Mouse (Mus musculus): ENCODE data around the gene Gadd45gip1.

Gene Gadd45gip1

DNA sequence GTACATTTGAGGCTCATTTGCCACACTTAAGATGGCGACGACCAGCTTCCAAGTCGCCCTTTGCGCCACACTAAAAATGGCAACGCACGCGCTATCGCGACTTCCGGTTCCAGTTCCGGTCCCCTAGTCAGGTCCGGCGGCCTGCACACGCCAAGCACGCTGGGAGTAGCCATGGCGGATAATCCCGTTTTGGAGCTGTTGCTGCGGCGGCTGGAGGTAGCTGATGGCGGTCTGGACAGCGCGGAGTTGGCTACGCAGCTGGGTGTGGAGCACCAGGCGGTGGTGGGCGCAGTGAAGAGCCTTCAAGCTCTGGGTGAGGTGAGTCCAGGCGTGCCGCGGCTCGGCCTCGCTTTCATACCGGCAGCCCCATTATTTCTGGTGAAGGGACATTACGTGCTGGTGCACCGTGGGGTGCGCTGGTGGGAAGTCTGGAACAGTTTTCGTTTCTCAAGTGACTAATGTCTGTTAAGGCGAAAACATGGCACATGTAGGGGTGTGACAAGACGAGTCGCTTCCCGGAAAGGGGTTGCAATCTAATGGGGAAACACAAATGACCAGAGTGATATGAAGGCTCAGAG lies 25.6 kb downstream of the Gadd45gip1 start, which contains the start of gene Farsa:
Gene Farsa (plus strand): TSS at position 126 of the 578 bp plus-strand sequence.
- peak; percentile 96 for DNase-seq

DNA sequence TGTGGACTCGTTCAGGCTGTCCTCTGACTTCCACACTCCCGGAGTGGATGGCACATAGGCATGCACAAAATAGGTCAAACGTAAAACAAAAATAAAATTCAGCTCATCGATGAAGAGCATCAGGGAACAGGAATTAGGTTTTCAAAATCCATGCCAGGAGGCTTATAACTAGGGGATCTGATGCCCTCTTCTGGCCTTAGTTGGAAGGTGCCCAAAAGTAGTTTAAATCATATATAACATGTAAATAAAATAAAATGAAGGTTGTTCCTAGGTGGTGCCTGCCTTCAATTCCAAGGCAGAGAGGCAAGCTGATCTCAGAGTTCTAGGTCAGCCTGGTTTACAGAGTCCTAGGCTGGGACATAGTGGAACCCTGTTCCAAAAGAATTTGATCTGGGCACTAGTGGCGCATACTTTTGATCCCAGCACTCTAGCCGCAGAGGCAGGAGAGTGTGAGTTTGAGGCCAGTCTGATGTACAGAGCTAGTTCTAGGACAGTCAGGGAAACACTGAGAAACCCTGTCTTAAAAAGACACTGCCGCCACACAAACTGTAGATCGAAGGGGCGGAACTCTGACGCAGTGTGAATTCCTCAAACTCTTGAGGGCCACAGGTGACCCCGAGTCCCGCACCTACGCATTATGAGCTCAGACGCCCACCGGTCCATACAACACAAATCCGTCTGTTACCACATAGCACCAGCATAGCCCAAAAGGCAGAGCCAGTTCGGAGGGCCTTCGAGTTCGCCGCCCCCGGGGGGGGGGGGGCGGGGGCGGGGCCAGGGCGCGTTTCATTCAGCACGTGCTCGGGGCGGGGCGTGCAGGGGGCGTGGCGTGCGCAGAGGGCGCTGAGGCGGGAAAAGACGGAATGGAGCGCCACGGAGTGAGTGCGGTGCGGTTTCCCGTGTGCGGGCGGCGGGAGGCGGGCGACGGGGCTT lies 40.3 kb downstream of the Gadd45gip1 start, which contains the start of gene Syce2:
Gene Syce2 (plus strand): TSS at position 736 of the 933 bp plus-strand sequence.
- peak; percentile 80 for DNase-seq

DNA sequence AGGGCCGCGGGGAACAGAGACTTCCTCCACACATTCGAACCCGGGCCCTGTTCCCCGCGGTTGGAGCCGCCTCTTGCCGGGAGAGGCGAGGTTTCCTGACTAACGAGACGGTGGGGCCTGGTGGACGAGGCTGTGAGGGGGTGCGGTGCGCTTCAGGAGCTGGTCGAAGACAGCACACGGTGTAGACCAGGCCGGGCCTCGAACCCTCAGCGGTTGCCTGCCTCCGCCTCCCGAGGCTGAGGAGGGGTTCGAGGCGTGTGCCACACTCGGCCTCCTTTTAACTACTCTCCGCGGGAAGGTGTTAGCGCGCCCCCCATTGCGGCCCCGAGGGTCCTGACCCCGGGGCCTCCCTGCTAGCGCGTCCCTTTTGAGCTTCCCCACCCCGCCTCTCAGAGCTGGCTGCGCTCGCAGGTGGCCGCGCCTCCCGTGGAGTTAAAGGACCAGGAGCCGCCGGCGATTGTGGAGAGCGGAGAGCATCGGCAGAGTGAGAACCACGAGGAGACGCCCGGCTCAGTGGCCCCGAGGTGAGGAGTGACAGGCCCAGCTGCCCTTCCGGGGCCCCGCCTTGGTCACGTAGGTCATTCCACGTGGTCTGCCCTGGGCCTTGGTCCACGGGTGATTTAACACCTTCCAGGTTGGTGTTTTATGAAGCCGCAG lies 41.1 kb downstream of the Gadd45gip1 start:
- DNase-seq = peak; percentile 34

DNA sequence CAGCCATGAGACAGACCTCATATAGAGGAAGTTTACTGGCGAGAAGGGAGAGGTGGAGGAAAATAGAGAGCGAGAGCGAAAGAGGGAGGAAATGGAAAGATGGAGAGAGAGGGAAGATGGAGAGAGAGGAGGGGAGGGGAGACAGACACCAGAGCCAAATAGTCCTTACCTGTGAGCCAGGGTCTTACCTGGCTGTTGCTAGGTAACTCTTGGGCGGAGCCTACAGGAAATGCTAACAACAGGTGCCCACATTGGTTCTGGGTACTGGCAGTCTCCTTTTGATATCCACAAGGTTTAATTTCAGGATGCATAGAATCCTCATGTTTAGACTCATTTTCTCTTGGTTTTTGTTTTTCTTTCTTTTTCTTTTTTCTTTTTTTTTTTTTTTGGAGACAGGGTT lies 41.7 kb downstream of the Gadd45gip1 start:
- no peak for DNase-seq

DNA sequence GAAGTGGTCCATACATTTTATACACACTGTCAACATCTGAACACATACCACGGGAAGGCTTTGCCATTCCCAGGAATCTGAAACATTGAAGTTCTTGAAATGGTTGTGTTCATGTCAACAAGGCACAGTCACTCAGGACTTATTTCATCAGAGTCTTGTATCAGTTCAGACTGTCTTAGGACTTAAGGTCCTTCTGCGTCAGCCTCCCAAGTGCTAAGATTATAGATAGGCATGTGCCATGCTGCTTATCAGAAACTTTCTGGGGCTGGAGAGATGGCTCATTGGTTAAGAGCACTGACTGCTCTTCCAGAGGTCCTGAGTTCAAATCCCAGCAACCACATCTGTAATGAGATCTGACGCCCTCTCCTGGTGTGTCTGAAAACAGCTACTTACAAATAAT lies 43.0 kb downstream of the Gadd45gip1 start:
- DNase-seq = no peak

DNA sequence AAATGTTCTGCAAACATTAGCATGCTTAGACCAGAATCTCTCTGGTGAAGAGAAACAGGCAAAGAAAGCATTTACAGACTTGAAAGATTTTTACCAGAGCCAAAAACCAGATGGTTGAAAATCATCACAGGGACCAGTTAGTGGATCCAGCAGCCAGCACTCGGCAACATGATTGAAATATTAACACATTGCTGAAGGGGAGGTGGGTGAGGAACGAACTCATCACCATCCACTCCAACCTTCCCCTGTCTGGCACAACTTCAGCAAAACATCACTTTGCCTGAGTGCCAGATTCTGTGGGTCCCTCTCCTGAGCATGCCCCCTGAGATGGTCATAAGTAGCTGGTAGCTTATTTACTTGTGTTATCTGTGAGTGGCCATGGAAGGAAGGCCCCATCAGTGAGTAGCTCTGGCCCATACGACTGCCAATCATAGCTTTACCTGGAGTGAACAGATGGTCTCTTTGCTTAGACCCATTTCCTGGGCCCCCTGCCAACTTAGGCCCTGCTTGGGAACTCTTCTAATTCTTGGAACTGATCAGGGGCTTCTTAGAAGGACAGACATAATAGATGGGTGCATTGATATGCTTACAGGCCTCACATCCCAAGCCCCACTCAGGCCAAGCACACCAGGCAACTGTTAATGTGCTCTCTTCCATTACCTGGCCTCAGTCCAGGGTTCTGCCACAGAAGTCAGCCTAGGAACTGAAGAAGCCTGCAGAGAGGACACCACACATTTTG lies 46.1 kb downstream of the Gadd45gip1 start:
- DNase-seq = no peak

DNA sequence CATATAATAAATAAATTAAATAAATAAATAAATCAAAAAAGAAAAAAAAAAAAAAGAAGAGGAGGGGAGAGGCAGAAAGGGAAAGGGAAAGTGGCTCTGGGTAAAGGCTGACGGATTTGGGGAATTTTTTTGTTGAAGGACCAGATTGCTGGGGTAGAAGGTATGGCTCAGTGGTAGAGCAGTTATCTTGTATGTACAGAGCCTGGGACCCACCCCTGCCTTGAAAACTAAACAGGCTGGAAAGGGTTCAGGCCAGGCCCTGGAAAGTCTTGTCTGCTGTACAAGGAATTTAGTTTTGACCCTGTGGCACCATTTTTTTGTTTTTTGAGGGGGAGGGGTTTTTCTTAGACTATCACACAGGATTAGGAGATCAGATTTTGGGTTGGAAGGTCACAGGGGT lies 47.6 kb downstream of the Gadd45gip1 start:
- no peak for DNase-seq

DNA sequence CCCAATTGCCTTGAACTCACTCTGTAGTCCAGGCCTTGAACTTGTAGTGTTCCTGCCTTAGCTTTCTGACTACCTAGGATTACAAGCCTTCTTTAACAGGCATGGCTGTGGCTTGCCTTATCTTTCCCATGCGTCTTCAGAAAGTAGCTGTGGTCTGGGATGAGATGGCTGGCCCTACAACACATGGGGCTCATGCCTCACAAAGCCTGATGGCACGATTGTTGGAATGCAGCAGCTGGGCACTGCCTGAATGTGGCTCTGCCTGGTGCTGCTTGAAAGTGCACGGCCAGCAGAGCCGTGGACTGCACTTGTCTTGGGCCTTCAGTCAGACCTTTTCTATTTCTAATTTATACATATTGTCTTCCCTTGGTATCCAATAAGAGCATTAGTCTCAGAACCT lies 53.4 kb downstream of the Gadd45gip1 start:
- DNase-seq = no peak
